Mouse (Mus musculus): Measurements from ENCODE around the gene Aplp1. TPM values are rescaled to one million over a fixed set of nuclear protein-coding genes. Genes with fewer than 3 reads are reported as not detected.

The Aplp1 gene
- total RNA-seq, 2 experiments from 2014 or later: 31.8 to 40.6 TPM

- DNase-seq (ENCODE audit: low spot score in 2 of 2): no peak
These were observed 8.0 kb upstream of the Aplp1 start for GRCm38 (mm10) chr7:30453327-30453726.

GRCm38 (mm10) chr7:30450241-30450640 lies 4.9 kb upstream of the Aplp1 start:
- DNase-seq (ENCODE audit: low spot score in 2 of 2): no peak

GRCm38 (mm10) chr7:30444154-30444970 lies 973 bp downstream of the Aplp1 start:
- peak in 1 of 2 experiments; percentile 24 for DNase-seq (ENCODE audit: low spot score in 2 of 2)

DNA sequence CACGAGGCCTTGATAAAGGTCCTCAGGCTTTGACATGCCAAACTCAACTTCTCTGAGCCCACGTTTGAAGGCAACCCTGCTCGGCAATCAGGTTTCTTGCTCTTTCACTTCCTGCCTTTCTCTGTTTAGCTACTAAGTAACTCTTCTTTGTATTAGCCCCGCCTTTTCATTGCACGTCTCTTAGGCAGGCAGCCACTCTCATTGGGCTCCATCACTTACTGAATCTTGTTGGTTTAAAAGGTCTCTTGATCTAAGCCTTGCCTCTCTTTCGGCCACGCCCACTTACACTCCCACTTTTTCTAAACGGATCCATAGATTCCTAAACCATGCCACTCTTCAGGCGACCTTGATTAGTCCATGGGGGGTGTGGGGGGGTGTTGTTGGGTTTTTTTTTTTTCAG lies 1.6 kb downstream of the Aplp1 start:
- DNase-seq (ENCODE audit: low spot score in 2 of 2): no peak

- DNase-seq (ENCODE audit: low spot score in 2 of 2): peak; percentile 50 to 57
These were observed 4.6 kb downstream of the Aplp1 start for GRCm38 (mm10) chr7:30440697-30441096.

- no peak for DNase-seq (ENCODE audit: low spot score in 2 of 2)
These were observed 5.6 kb downstream of the Aplp1 start for GRCm38 (mm10) chr7:30439734-30440133.

- DNase-seq (ENCODE audit: low spot score in 2 of 2): no peak
These were observed 8.5 kb downstream of the Aplp1 start for GRCm38 (mm10) chr7:30436879-30437278.

- DNase-seq (ENCODE audit: low spot score in 2 of 2): no peak
These were observed 10.2 kb downstream of the Aplp1 start for GRCm38 (mm10) chr7:30435156-30435555.

DNA sequence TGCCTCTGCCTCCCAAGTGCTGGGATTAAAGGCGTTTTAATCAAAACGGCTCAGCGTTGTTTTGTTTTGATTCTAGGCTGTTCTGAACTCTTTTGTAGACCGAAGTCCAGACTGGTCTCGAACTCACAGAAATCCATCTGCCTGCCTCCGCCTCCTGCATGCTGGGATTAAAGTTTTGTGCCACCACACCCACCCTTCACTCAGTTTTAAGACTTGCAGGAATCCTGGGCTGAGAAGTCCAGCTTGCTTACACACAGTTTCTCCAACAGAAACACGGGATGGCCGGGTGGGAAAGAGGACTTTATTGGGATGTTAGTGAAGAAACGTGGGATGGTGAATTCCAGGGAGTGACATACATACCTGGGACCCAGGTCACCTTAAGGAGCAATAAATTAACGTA lies 10.6 kb downstream of the Aplp1 start:
- DNase-seq (ENCODE audit: low spot score in 2 of 2): no peak

- peak; percentile 54 to 56 for DNase-seq (ENCODE audit: low spot score in 2 of 2)
These were observed 11.1 kb downstream of the Aplp1 start for GRCm38 (mm10) chr7:30434238-30434637.

DNA sequence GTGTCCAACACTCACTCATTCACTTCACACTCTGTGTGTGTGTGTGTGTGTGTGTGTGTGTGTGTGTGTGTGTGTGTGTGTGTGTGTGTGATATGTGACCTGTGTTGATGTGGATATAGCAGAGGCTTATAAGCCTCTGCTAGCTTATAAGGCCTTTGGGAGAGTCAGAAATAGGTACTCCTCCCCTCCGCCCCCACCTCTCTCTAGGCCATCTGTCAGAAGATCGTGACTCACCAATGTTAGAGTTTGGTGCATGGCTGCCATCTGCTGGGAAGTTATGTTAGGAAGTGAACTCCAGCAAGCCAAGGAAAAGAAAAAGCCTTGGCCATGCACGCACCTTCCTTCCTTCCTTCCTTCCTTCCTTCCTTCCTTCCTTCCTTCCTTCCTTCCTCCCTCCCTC lies 13.5 kb downstream of the Aplp1 start:
- DNase-seq (ENCODE audit: low spot score in 2 of 2): peak; percentile 46 to 54

DNA sequence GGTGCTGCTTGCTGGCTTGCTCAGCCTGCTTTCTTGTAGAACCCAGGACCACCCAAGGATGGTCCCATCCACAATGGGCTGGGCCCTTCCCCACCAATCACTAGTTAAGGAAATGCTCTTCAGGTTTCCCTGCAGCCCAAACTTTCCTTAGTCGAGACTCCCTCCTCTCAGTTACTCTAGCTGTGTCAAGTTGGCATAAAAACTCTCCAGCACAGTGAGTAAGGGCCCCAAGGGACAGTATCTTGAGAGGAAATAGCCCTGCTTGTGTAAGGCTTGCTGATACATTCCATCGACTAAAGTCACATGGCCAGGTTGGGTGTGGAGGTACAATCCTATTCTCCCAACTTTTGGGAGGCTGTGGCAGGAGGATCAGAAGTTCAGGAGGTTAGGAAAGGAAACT lies 15.1 kb downstream of the Aplp1 start:
- DNase-seq (ENCODE audit: low spot score in 2 of 2): no peak

GRCm38 (mm10) chr7:30429327-30429726 lies 16.0 kb downstream of the Aplp1 start:
- no peak for DNase-seq (ENCODE audit: low spot score in 2 of 2)

GRCm38 (mm10) chr7:30423071-30423641 lies 22.2 kb downstream of the Aplp1 start:
- no peak for DNase-seq (ENCODE audit: low spot score in 2 of 2)

GRCm38 (mm10) chr7:30422560-30422959 lies 22.8 kb downstream of the Aplp1 start:
- no peak for DNase-seq (ENCODE audit: low spot score in 2 of 2)

- DNase-seq (ENCODE audit: low spot score in 2 of 2): peak; percentile 83 to 84
These were observed 23.4 kb downstream of the Aplp1 start for GRCm38 (mm10) chr7:30421890-30422435.

DNA sequence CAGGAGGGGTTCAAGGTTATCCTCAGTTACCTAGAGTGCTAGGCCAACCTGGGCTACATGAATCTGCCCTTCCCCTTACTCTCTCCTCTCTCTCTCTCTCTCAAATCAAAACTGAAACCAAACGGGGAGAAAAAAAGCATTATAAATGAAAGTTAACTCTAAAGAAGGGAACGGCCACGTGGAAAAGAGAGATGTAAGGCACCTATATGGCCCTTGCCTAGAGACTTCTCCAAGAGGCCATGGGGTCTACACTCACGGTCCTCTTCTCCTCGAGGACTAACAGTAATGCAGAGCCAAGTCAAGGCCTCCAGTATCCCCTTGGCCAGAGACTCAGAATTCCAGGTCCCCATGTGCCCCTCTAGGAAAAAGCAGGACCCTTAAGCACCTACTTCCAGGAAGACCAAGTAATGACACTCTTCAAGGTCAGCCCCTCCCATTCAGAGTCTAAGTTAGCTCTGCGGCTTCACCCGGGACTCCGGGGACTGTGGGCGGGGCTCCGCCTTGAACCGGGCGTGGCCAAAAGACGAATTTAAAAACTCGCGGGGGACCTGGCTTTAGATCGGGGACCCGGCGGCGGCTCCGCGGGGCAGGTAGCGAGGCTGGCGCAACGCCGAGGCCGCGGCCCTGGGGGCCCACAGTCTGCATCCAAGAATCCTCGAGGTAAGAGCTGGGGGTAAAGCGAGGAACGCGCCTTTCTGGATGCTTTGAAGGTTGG lies 24.0 kb downstream of the Aplp1 start, which contains the start of gene Nfkbid:
Gene Nfkbid (plus strand): TSS at position 558 of the 715 bp plus-strand sequence.
- DNase-seq (ENCODE audit: low spot score in 2 of 2): peak; percentile 73 to 77

DNA sequence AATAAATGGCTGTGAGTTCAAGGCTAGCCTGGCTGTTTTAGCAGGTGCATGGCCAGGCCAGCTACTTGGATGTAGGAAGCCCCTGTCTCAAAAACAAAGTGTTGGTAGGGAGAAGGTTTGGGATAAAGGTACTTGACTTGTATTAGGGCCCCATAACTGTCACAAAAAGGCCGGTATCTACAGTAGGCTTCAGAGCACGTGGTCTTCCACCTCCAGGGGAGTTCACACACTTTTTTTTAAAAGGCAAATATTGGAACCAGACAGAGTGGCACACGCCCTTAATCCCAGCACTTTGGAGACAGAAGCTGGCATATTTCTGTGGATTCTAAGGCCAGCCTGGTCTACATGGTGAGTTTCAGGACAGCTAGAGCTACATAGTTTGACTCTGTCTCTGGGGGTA lies 24.7 kb downstream of the Aplp1 start:
- DNase-seq (ENCODE audit: low spot score in 2 of 2): no peak

DNA sequence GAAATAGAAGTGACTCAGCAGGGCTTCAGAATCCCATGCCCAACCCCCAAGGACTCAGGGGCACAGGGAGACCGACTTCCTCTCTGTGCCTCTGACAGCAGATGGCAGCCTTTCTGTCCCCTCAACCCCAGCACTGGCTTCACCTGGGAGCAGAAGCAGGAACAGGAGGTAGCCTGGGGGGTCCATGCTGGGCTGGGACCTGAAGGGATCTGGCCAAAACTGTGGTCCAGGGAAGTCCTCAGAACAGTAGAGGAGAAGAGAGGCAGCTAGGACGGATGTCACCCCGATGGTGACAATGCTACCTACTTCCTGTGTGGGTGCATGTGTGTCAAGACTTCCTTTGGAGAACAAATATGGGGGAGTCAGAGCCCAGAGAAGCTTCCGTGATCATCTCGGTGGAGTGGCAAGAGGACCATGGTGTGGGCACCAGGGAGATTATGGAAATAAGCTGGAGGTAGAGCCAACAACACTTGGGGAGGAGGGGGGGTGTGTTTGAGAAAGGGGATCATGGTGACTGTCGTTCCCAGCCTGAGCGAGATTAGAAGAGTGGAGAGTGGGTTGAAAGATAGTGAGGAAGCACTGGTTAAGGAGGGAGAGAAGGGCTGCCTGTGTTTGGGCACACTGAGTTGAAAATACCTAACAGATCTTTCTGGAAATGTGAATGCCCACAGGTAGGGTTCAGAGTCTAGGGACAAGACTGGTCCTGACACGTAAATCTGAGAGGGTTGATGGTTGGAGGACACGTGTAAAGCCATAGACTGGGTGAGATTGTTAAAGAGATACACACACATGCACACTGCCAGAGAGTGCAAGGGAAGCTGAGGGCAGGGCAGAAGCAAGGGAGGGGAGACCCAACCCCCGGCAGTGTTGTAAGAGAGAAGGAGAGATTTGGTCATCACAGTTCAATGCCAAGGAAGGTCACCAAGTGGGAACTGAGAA lies 25.5 kb downstream of the Aplp1 start, which contains the start of gene Hcst:
Gene Hcst (minus strand): TSS at position 294 of the 939 bp plus-strand sequence.
- no peak for DNase-seq (ENCODE audit: low spot score in 2 of 2)

GRCm38 (mm10) chr7:30417856-30418255 lies 27.5 kb downstream of the Aplp1 start:
- DNase-seq (ENCODE audit: low spot score in 2 of 2): no peak
